8 mouse cellular contexts compared by ENCODE assay signal in the genomic region with DNA sequence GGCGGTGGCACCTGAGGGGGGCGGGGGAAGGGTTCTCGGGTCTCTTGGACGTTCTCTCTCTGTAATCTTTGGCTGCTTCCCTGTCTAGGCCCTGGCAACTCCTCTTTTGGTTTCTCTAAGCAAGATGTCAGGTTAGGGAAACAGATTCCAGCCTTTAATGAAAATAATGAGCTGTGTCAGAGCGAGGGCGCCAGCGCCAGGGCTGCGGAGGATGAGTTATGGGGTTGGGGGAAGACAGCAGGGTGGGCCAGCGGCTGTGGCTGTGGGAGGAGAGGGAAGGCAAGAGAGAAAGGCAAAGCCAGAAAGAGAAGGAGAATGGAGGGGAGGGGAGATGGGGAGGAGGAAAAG.
DNase-seq lines count a peak whose midpoint lies in the region; ATAC-seq and TF ChIP-seq lines count a peak whose summit lies in the region.

No protein-coding gene starts in this region.

- H3K4me3 ChIP-seq in ES-E14 (ENCODE audit: insufficient read depth in 1 of 2, low read depth in 1 of 2, low read length in 2 of 2, poor library complexity in 1 of 2, severe bottlenecking in 1 of 2) = peak overlapping the region in 1 of 2 experiments; percentile 43; a peak in 3 of 4 replicates
- no peak overlapping the region for H3K4me3 ChIP-seq in hindbrain, postnatal 0 days (ENCODE audit: low read length)
- H3K4me3 ChIP-seq in olfactory bulb, adult 2 months (ENCODE audit: insufficient read depth, low read depth, low read length) = no peak overlapping the region

- H3K4me2 ChIP-seq in hindbrain, postnatal 0 days (ENCODE audit: low read depth, low read length) = peak overlapping the region; percentile 10

- peak; percentile 19; the same call in 1 of the 2 replicates for ATAC-seq in hindbrain, postnatal 0 days
- ATAC-seq in megakaryocyte-erythroid progenitor cell, adult 5-6 weeks (replicated peaks; ENCODE audit: low FRiP score, low TSS enrichment, poor library complexity, severe bottlenecking) = no peak

- peaks cover 0 to 21% of the 10 kb centered on the region in 2 experiments; a peak in 3 of 4 replicates for H3K4me1 ChIP-seq in ES-E14 (ENCODE audit: control insufficient read depth in 2 of 2, insufficient read depth in 2 of 2, low read length in 2 of 2, poor library complexity in 1 of 2)
- peaks cover 15% of the 10 kb centered on the region for H3K4me1 ChIP-seq in hindbrain, postnatal 0 days (ENCODE audit: insufficient read depth, low read length)
- peaks cover 73% of the 10 kb centered on the region for H3K4me1 ChIP-seq in olfactory bulb, adult 2 months (ENCODE audit: control insufficient read depth, insufficient read depth, low read length)

- TF ChIP-seq CTCF in hindbrain, postnatal 0 days (IDR thresholded peaks at IDR 0.05; ENCODE audit: low read depth) = no peak
- TF ChIP-seq CTCF in olfactory bulb, adult 2 months (IDR thresholded peaks at IDR 0.05; ENCODE audit: insufficient read depth, low read depth, low read length) = no peak

- H3K9ac ChIP-seq in ES-E14 (ENCODE audit: insufficient read depth, low read depth, low read length, poor library complexity, severe bottlenecking) = peak overlapping the region; percentile 42; the same call in 1 of the 2 replicates
- 0 out of 2 replicates have a peak overlapping the region, but pooled peaks have one; percentile 0 for H3K9ac ChIP-seq in hindbrain, postnatal 0 days (replicated peaks; ENCODE audit: low read length)

- WGBS in hindbrain, postnatal 0 days = 18% methylated on average over 9 of the region's 9 CpGs
- 15% methylated on average over 9 of the region's 9 CpGs for WGBS in olfactory bulb, adult 2 months

- H3K27ac ChIP-seq in ES-E14 (ENCODE audit: insufficient read depth, low read depth, low read length, poor library complexity, severe bottlenecking) = no peak overlapping the region; the same call in 1 of the 2 replicates
- 0 out of 2 replicates have a peak overlapping the region, but pooled peaks have one; percentile 27 for H3K27ac ChIP-seq in hindbrain, postnatal 0 days
- H3K27ac ChIP-seq in olfactory bulb, adult 2 months (ENCODE audit: insufficient read depth, low read depth, low read length) = peak overlapping the region; percentile 93

- no peaks in the 10 kb centered on the region for H3K36me3 ChIP-seq in ES-E14 (ENCODE audit: control insufficient read depth, insufficient read depth, low read length, poor library complexity, severe bottlenecking)
- H3K36me3 ChIP-seq in hindbrain, postnatal 0 days (ENCODE audit: insufficient read depth, low read length) = no peaks in the 10 kb centered on the region

- no peaks in the 10 kb centered on the region for H3K27me3 ChIP-seq in hindbrain, postnatal 0 days (ENCODE audit: insufficient read depth, low read length)

- no peak for DNase-seq in ES-E14 (ENCODE audit: low read depth, low spot score)
- peak; percentile 55 for DNase-seq in embryo, embryonic 10.5 days (ENCODE audit: low spot score)
- peak; percentile 44 for DNase-seq in hindbrain, postnatal 0 days (ENCODE audit: low spot score)
- peak; percentile 20 to 23 for DNase-seq in lung, adult 18-20 months
- no peak for DNase-seq in right cerebral cortex, adult 18-20 months
- no peak for DNase-seq in right cerebral cortex, adult 2 months (ENCODE audit: low spot score in 2 of 2)

- in situ Hi-C loops in ES-E14 (cut with MboI; ENCODE audit: low sequenced_read_pairs in 2 of 2, unreplicated experiment in 2 of 2) = no loop called here

- no peaks in the 10 kb centered on the region for H3K9me3 ChIP-seq in ES-E14 (ENCODE audit: control insufficient read depth, insufficient read depth, low read depth, low read length)
- no peaks in the 10 kb centered on the region for H3K9me3 ChIP-seq in hindbrain, postnatal 0 days (ENCODE audit: low read length)

- TF ChIP-seq POLR2A in olfactory bulb, adult 2 months (IDR thresholded peaks at IDR 0.05; ENCODE audit: insufficient read depth, low read depth, low read length) = no peak

TF ChIP-seq in ES-E14, 5 proteins besides CTCF, POLR2A, EP300 and RAD21:
- TF ChIP-seq CHD2 (IDR thresholded peaks at IDR 0.05; ENCODE audit: low read depth, low read length) = no peak
- TF ChIP-seq MAFK (IDR thresholded peaks at IDR 0.05; ENCODE audit: insufficient read depth, low read depth, low read length) = no peak
- TF ChIP-seq HCFC1 (IDR thresholded peaks at IDR 0.05; ENCODE audit: borderline replicate concordance, insufficient read depth, low read length) = no peak
- no peak for TF ChIP-seq ZC3H11A (IDR thresholded peaks at IDR 0.05; ENCODE audit: borderline replicate concordance, low read depth, low read length)
- no peak for TF ChIP-seq ZNF384 (IDR thresholded peaks at IDR 0.05; ENCODE audit: low read depth, low read length)

Comparison
In these comparisons a context has a peak if more than half of its experiments do, and no peak if none do; other contexts are left out.
1. DNase-seq: peak in embryo, embryonic 10.5 days (single experiment), hindbrain, postnatal 0 days (single experiment) and lung, adult 18-20 months (2 of 2); none in ES-E14 (single experiment), right cerebral cortex, adult 18-20 months (single experiment) and right cerebral cortex, adult 2 months (0 of 2).